Mouse (Mus musculus) cerebellum, postnatal 4 days (tissue): ENCODE results near the gene Dop1a.

Source experiments
- DNase-seq, 2 experiments: peaks; one replicate each; pipeline ENCODE4 v3.0.0; 2022; ENCODE audit warnings: low spot score in 2 of 2, mixed read lengths in 1 of 2

Dop1a gene

GRCm38 (mm10) chr9:86466990-86467870, at the start of gene Dop1a:
Dop1a (plus strand) TSS chr9:86467154.
- peak; percentile 92 to 96 for DNase-seq

- no peak for DNase-seq
Measured at GRCm38 (mm10) chr9:86417971-86418370, 49.0 kb upstream of the Dop1a start.

GRCm38 (mm10) chr9:86419366-86419765, 47.6 kb upstream of the Dop1a start:
- DNase-seq = no peak

- DNase-seq = no peak
Measured at GRCm38 (mm10) chr9:86423331-86423730, 43.6 kb upstream of the Dop1a start.

- DNase-seq = no peak
Measured at GRCm38 (mm10) chr9:86435510-86435909, 31.4 kb upstream of the Dop1a start.

- no peak for DNase-seq
Measured at GRCm38 (mm10) chr9:86436608-86437007, 30.3 kb upstream of the Dop1a start.

- DNase-seq = no peak
Measured at GRCm38 (mm10) chr9:86438337-86439009, 28.5 kb upstream of the Dop1a start.

- no peak for DNase-seq
Measured at GRCm38 (mm10) chr9:86442248-86442647, 24.7 kb upstream of the Dop1a start.

GRCm38 (mm10) chr9:86446847-86447246, 20.1 kb upstream of the Dop1a start:
- DNase-seq = no peak

GRCm38 (mm10) chr9:86447431-86447830, 19.5 kb upstream of the Dop1a start:
- DNase-seq = no peak

- peak; percentile 73 to 86 for DNase-seq
Measured at GRCm38 (mm10) chr9:86449581-86449980, 17.4 kb upstream of the Dop1a start.

GRCm38 (mm10) chr9:86451094-86451493, 15.9 kb upstream of the Dop1a start:
- no peak for DNase-seq

- DNase-seq = peak; percentile 49 to 72
Measured at GRCm38 (mm10) chr9:86451617-86452016, 15.3 kb upstream of the Dop1a start.

- no peak for DNase-seq
Measured at GRCm38 (mm10) chr9:86453626-86454025, 13.3 kb upstream of the Dop1a start.

GRCm38 (mm10) chr9:86464151-86465105, 2.5 kb upstream of the Dop1a start, which contains the start of gene Ube2cbp:
Ube2cbp (minus strand) TSS chr9:86464950.
- DNase-seq = peak; percentile 77 to 93

GRCm38 (mm10) chr9:86475956-86476355, 9.0 kb downstream of the Dop1a start:
- no peak for DNase-seq

- no peak for DNase-seq
Measured at GRCm38 (mm10) chr9:86476763-86477162, 9.8 kb downstream of the Dop1a start.

GRCm38 (mm10) chr9:86478414-86479093, 11.6 kb downstream of the Dop1a start:
- DNase-seq = no peak

GRCm38 (mm10) chr9:86482236-86482635, 15.3 kb downstream of the Dop1a start:
- no peak for DNase-seq

GRCm38 (mm10) chr9:86491740-86492139, 24.8 kb downstream of the Dop1a start:
- DNase-seq = no peak

GRCm38 (mm10) chr9:86496261-86496660, 29.3 kb downstream of the Dop1a start:
- DNase-seq = no peak
